Mouse (Mus musculus): ENCODE measurements at regions not wholly inside any gene's neighbourhood (a gene's known extent, or its start where the extent isn't known, plus 50 kb on each side); places are given as distances from the start of the nearest gene placed in this dataset.
A peak's percentile ranks its signal among the peaks of the same experiment; 100 is the strongest.

GRCm38 (mm10) chr2:160062148-160062937, 271.6 kb downstream of the Gm826 start:
- Histone ChIP-seq H3K9ac (replicated peaks) (no peak overlapping the region), H3K4me3 (replicated peaks) (no peak overlapping the region), H3K27me3 (peaks cover 3% of the 10 kb centered on the region; the same call in 1 of the 2 replicates), H3K4me2 (no peak overlapping the region), H3K36me3 (no peaks in the 10 kb centered on the region), H3K27ac (no peak overlapping the region), H3K4me1 (replicated peaks) (peaks cover 3% of the 10 kb centered on the region), H3K9me3 (no peaks in the 10 kb centered on the region)
- no peak for ATAC-seq (ENCODE audit: insufficient number of reproducible peaks, insufficient read depth, low FRiP score, low TSS enrichment, low read depth)
- 57% methylated on average over 4 of the region's 4 CpGs for WGBS

DNA sequence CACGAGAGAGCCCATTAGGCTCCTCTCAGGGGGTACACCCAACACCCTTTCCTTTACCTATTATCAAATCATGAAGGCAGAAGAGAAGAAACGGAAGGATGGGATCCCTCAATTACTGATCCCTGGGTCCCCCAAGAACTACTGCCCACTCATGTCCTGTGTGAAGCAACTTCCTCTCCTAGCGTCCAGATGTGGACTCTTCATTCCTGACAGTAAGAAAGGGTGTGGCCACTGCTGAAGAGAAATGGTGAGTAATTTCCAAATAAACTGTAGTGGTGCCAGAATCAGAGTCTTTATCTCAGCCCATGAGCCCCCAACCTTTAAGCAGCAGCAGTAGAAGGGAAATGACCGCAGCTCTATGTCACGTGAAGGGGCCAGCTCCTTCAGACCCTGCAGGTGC, 273.9 kb downstream of the Gm826 start:
- Histone ChIP-seq H3K27ac (no peak overlapping the region), H3K4me3 (replicated peaks) (no peak overlapping the region), H3K36me3 (no peaks in the 10 kb centered on the region), H3K4me2 (no peak overlapping the region), H3K9me3 (no peaks in the 10 kb centered on the region), H3K4me1 (replicated peaks) (peaks cover 4% of the 10 kb centered on the region), H3K27me3 (peaks cover 10% of the 10 kb centered on the region; the same call in 1 of the 2 replicates), H3K9ac (replicated peaks) (no peak overlapping the region)
- ATAC-seq (ENCODE audit: insufficient number of reproducible peaks, insufficient read depth, low FRiP score, low TSS enrichment, low read depth) = no peak
- WGBS = 83% methylated on average over 5 of the region's 5 CpGs

- peaks cover 22% of the 10 kb centered on the region; the same call in 1 of the 2 replicates for H3K27me3 ChIP-seq
- H3K27ac ChIP-seq = no peak overlapping the region
- 49% methylated on average over 6 of the region's 6 CpGs for WGBS
Measured at GRCm38 (mm10) chr2:160057211-160057610, 276.8 kb downstream of the Gm826 start.

GRCm38 (mm10) chr2:160054411-160054810, 279.6 kb downstream of the Gm826 start:
- H3K36me3 ChIP-seq = no peaks in the 10 kb centered on the region
- H3K4me3 ChIP-seq (replicated peaks) = no peak overlapping the region
- no peak overlapping the region for H3K4me2 ChIP-seq
- 83% methylated on average over 14 of the region's 14 CpGs for WGBS
- no peak for ATAC-seq (ENCODE audit: insufficient number of reproducible peaks, insufficient read depth, low FRiP score, low TSS enrichment, low read depth)
- H3K9me3 ChIP-seq = no peaks in the 10 kb centered on the region; the same call in 1 of the 2 replicates
- H3K27ac ChIP-seq = no peak overlapping the region
- peaks cover 22% of the 10 kb centered on the region for H3K27me3 ChIP-seq
- no peak overlapping the region for H3K9ac ChIP-seq (replicated peaks)
- H3K4me1 ChIP-seq (replicated peaks) = peaks cover 4% of the 10 kb centered on the region

More at GRCm38 (mm10) chr2:160057211-160057610, 276.8 kb downstream of the Gm826 start:
- H3K4me3 ChIP-seq (replicated peaks) = no peak overlapping the region
- H3K9ac ChIP-seq (replicated peaks) = no peak overlapping the region
- H3K36me3 ChIP-seq = no peaks in the 10 kb centered on the region
- no peak overlapping the region for H3K4me2 ChIP-seq
- peaks cover 4% of the 10 kb centered on the region for H3K4me1 ChIP-seq (replicated peaks)
- no peaks in the 10 kb centered on the region for H3K9me3 ChIP-seq
- no peak for ATAC-seq (ENCODE audit: insufficient number of reproducible peaks, insufficient read depth, low FRiP score, low TSS enrichment, low read depth)

DNA sequence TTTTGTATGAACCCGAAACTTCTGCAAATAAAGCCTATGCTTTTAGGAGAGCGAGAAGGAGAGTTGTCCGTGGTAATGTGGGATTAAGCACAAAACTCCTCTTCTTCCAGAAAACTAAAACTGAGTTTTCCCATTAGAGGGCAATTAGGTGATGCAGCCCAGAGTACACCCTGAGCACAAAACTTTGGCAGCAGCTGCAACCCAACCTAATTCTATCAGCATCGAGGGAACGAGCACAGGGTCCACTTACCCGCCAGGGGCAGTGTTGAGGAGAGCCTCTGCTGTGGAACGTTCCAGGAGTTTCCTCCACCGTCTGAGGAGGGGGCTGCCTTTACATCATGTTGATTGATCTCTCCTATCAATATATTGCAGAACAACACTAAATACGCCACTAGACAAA, 285.7 kb downstream of the Gm826 start:
- Histone ChIP-seq H3K27ac (no peak overlapping the region), H3K36me3 (no peaks in the 10 kb centered on the region), H3K4me1 (replicated peaks) (peaks cover 6% of the 10 kb centered on the region; the same call in 1 of the 2 replicates), H3K27me3 (peaks cover 1% of the 10 kb centered on the region), H3K4me3 (replicated peaks) (no peak overlapping the region), H3K4me2 (no peak overlapping the region), H3K9me3 (no peaks in the 10 kb centered on the region; the same call in 1 of the 2 replicates), H3K9ac (replicated peaks) (no peak overlapping the region)
- WGBS = 90% methylated on average over 9 of the region's 9 CpGs
- no peak for ATAC-seq (ENCODE audit: insufficient number of reproducible peaks, insufficient read depth, low FRiP score, low TSS enrichment, low read depth)

- Histone ChIP-seq H3K9me3 (no peaks in the 10 kb centered on the region; the same call in 1 of the 2 replicates), H3K4me3 (replicated peaks) (no peak overlapping the region), H3K4me2 (no peak overlapping the region), H3K9ac (replicated peaks) (no peak overlapping the region), H3K4me1 (replicated peaks) (peaks cover 6% of the 10 kb centered on the region; the same call in 1 of the 2 replicates), H3K27ac (no peak overlapping the region), H3K27me3 (no peaks in the 10 kb centered on the region; the same call in 1 of the 2 replicates), H3K36me3 (no peaks in the 10 kb centered on the region)
- 16% methylated on average over 7 of the region's 7 CpGs for WGBS
- ATAC-seq (ENCODE audit: insufficient number of reproducible peaks, insufficient read depth, low FRiP score, low TSS enrichment, low read depth) = no peak
Measured at GRCm38 (mm10) chr2:160046881-160047543, 286.9 kb downstream of the Gm826 start.

DNA sequence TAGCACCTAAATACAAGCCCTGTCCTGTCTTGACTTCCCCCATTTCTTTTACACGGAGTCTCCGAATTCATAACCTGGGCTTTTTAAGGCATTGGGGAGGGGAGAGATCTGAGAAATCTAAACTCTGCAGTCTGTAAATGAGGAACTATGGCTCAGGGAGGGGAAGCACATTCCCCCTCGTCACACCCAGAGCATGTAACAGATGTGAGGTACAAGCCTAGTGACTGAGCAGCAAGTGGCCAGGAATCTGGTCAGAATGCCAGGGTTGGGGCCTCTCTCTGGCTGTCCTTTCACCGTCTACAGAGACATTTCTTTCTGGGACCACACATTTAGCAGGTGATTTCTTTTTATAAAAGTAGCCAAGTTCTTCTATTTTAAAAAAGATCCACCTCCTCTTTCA, 289.4 kb downstream of the Gm826 start:
- no peaks in the 10 kb centered on the region for H3K27me3 ChIP-seq
- no peak overlapping the region for H3K9ac ChIP-seq (replicated peaks)
- no peak overlapping the region for H3K4me3 ChIP-seq (replicated peaks)
- 63% methylated on average over 4 of the region's 4 CpGs for WGBS
- peaks cover 6% of the 10 kb centered on the region; the same call in 1 of the 2 replicates for H3K4me1 ChIP-seq (replicated peaks)
- H3K4me2 ChIP-seq = no peak overlapping the region
- H3K9me3 ChIP-seq = no peaks in the 10 kb centered on the region
- no peak overlapping the region for H3K27ac ChIP-seq
- no peaks in the 10 kb centered on the region for H3K36me3 ChIP-seq
- ATAC-seq (ENCODE audit: insufficient number of reproducible peaks, insufficient read depth, low FRiP score, low TSS enrichment, low read depth) = no peak

DNA sequence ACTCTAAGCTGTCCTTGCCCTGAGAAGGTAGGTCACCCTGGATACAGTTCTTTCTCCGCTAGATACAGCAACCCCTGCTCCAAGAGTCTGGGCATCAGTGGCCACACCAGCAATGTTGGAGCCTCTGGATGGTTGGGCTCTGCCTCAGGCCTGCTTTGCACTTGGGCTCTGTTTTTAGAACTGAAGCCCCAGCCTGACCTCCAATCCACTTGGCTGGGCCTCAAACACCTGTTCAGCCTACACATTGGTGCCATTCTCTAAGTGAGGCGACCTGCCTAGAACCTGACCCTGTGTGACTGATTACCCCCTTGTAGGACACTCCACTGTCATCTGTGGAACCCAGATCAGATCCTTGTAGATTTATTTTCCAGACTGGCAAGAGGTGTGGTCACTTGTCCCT, 289.8 kb downstream of the Gm826 start:
- WGBS = 78% methylated on average over 2 of the region's 2 CpGs
- Histone ChIP-seq H3K9me3 (no peaks in the 10 kb centered on the region), H3K27ac (no peak overlapping the region), H3K4me3 (replicated peaks) (no peak overlapping the region), H3K4me2 (no peak overlapping the region), H3K9ac (replicated peaks) (no peak overlapping the region), H3K36me3 (no peaks in the 10 kb centered on the region), H3K4me1 (replicated peaks) (peaks cover 6% of the 10 kb centered on the region; the same call in 1 of the 2 replicates), H3K27me3 (no peaks in the 10 kb centered on the region)
- peak; percentile 42; the same call in 1 of the 2 replicates for ATAC-seq (ENCODE audit: insufficient number of reproducible peaks, insufficient read depth, low FRiP score, low TSS enrichment, low read depth)

DNA sequence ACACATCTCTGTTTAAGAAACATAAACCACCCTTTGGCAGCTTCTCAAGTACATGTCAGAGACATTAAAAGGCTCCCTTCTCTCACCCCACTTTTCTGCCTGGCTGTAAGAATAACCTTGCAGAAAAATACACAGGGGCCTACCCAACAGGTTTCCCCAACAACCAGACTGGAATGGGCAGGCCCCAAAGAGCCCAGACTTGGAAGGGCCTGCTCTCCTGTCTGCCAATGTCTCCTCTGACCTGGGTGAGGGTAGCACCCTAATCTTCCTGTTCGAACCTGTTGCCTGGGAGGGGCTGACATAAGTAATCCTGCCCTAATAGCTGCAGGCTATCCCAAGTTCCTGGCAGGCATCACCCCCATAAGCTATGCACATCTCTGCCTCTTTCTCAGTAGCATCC, 304.5 kb downstream of the Gm826 start:
- ATAC-seq (ENCODE audit: insufficient number of reproducible peaks, insufficient read depth, low FRiP score, low TSS enrichment, low read depth) = no peak
- 93% methylated on average over 1 of the region's 1 CpGs for WGBS

GRCm38 (mm10) chr2:160028459-160028858, 305.5 kb downstream of the Gm826 start:
- Histone ChIP-seq H3K4me3 (replicated peaks) (no peak overlapping the region), H3K4me1 (replicated peaks) (no peaks in the 10 kb centered on the region), H3K9me3 (no peaks in the 10 kb centered on the region), H3K4me2 (no peak overlapping the region), H3K9ac (replicated peaks) (no peak overlapping the region), H3K27ac (no peak overlapping the region), H3K36me3 (no peaks in the 10 kb centered on the region), H3K27me3 (no peaks in the 10 kb centered on the region)
- WGBS = 75% methylated on average over 2 of the region's 2 CpGs
- ATAC-seq (ENCODE audit: insufficient number of reproducible peaks, insufficient read depth, low FRiP score, low TSS enrichment, low read depth) = no peak

More for the DNA sequence above, 304.5 kb downstream of the Gm826 start:
- Histone ChIP-seq H3K27ac (no peak overlapping the region), H3K4me1 (replicated peaks) (no peaks in the 10 kb centered on the region), H3K9me3 (no peaks in the 10 kb centered on the region), H3K4me2 (no peak overlapping the region), H3K27me3 (no peaks in the 10 kb centered on the region), H3K9ac (replicated peaks) (no peak overlapping the region), H3K4me3 (replicated peaks) (no peak overlapping the region), H3K36me3 (no peaks in the 10 kb centered on the region)

GRCm38 (mm10) chr2:160025911-160026310, 308.1 kb downstream of the Gm826 start:
- no peaks in the 10 kb centered on the region for H3K9me3 ChIP-seq
- no peak overlapping the region for H3K27ac ChIP-seq
- no peak overlapping the region for H3K4me3 ChIP-seq (replicated peaks)
- 67% methylated on average over 3 of the region's 3 CpGs for WGBS
- H3K27me3 ChIP-seq = no peaks in the 10 kb centered on the region
- no peaks in the 10 kb centered on the region for H3K36me3 ChIP-seq
- H3K9ac ChIP-seq (replicated peaks) = no peak overlapping the region
- H3K4me1 ChIP-seq (replicated peaks) = peaks cover 9% of the 10 kb centered on the region
- no peak overlapping the region for H3K4me2 ChIP-seq
- no peak for ATAC-seq (ENCODE audit: insufficient number of reproducible peaks, insufficient read depth, low FRiP score, low TSS enrichment, low read depth)
